Mouse (Mus musculus): ENCODE results near the gene Abr. TPM values are rescaled to one million over a fixed set of nuclear protein-coding genes. Genes with fewer than 3 reads are reported as not detected.

Gene Abr
- total RNA-seq (2021): 100 to 1,000 TPM; 439 to 452 TPM

- intact Hi-C loops (cut with DNase I): no loop called here
- peak; percentile 9 to 10 for DNase-seq (ENCODE audit: low spot score in 2 of 2)
Measured at GRCm38 (mm10) chr11:76622152-76622565, at the start of gene Abr. Gene Abr (minus strand): TSS chr11:76622314.

- intact Hi-C loops (cut with DNase I): no loop called here
- DNase-seq (ENCODE audit: low spot score in 2 of 2): no peak
Measured at GRCm38 (mm10) chr11:76667807-76668206, 45.7 kb upstream of the Abr start.

DNA sequence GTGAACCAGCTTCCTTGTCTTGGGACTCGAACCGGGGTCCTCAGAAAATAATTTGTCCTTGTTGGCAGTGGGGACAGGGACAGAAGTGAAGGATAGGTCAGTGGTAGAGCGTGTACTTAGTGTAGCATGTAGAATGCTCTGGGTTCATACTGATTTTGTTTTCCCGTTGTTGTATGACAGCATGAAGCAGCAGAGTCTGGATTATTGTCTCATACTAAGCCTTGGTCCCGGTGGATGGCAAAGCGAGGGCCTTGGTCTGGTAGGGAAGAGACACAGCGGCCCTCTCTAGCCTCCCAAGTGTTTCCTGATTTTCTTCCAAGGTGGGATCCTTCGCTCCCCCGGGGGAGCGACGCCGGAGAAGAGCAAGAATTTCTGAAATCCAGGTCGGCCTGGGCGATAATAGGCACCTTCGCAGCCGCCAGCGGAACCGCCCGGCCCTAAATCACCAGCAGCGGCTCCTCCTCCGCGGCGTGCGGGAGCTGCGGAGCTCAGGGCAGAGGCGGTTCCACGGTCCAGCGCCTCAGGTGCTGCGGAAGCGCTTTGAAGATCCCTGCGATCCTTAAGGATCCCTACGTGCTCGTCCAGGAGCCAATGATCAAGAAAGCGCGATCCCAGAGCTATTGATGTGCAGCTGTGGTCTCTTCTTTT lies 44.0 kb upstream of the Abr start:
- intact Hi-C loops (cut with DNase I): no loop called here
- DNase-seq (ENCODE audit: low spot score in 2 of 2): peak in 1 of 2 experiments; percentile 38

- DNase-seq (ENCODE audit: low spot score in 2 of 2): no peak
- intact Hi-C loops (cut with DNase I): no loop called here
Measured at GRCm38 (mm10) chr11:76661790-76662468, 39.8 kb upstream of the Abr start.

DNA sequence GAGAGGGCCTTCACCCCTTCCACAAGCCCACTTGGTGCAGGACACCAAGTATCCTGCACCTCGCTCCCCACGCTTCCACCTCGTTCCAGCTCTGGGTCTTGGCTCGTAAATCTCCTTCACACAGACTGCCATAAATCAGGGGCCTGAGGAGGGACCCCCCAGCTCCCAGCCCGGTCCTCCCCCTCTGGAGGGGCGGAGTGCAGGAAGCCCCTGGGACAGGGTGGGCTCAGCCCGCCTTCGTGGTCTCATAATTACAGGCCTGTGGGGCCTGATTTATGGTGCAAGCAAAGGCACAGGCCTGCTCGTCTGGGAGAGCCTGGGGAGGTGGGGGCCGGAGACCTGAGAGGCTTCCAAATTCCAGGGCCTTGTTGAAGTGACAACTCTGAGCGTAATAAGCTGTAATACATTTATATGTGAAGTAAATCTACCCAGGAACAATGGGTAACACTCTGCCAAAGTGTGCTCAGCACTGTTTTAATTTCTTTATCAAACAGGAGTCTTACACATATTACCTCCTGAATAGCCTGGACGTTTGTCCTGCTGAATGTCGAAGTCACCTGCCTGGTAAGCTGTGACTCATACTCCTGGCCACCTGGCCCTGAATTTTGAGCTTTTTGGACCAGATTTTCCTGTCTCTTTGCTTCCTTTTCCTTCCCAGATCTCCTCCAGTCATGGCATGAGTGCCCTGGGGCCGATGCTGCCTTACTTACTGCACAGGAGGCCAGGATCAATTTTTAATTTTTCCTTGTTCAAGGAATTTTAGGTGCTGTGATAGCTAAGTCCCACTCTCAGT lies 37.2 kb upstream of the Abr start:
- intact Hi-C loops (cut with DNase I): no loop called here
- DNase-seq (ENCODE audit: low spot score in 2 of 2): no peak

GRCm38 (mm10) chr11:76657450-76657970 lies 35.4 kb upstream of the Abr start:
- intact Hi-C loops (cut with DNase I): no loop called here
- DNase-seq (ENCODE audit: low spot score in 2 of 2): no peak

GRCm38 (mm10) chr11:76655106-76655505 lies 33.0 kb upstream of the Abr start:
- intact Hi-C loops (cut with DNase I): loop anchor here (1.0 kb wide), 1 partner anchor 108 kb away; the partner anchor contains the start of gene Gosr1
- DNase-seq (ENCODE audit: low spot score in 2 of 2): no peak

GRCm38 (mm10) chr11:76652838-76653334 lies 30.8 kb upstream of the Abr start:
- intact Hi-C loops (cut with DNase I): no loop called here
- DNase-seq (ENCODE audit: low spot score in 2 of 2): no peak

GRCm38 (mm10) chr11:76650862-76651560 lies 28.9 kb upstream of the Abr start:
- intact Hi-C loops (cut with DNase I): no loop called here
- no peak for DNase-seq (ENCODE audit: low spot score in 2 of 2)

GRCm38 (mm10) chr11:76647500-76647899 lies 25.4 kb upstream of the Abr start:
- peak; percentile 77 to 83 for DNase-seq (ENCODE audit: low spot score in 2 of 2)
- intact Hi-C loops (cut with DNase I): loop anchor here (2.0 to 10.0 kb wide), 4 partner anchors 73 to 191 kb away; no protein-coding TSS in a partner anchor

GRCm38 (mm10) chr11:76647062-76647461 lies 24.9 kb upstream of the Abr start:
- DNase-seq (ENCODE audit: low spot score in 2 of 2): no peak
- intact Hi-C loops (cut with DNase I): loop anchor here (2.0 to 10.0 kb wide), 4 partner anchors 72 to 190 kb away; no protein-coding TSS in a partner anchor

DNA sequence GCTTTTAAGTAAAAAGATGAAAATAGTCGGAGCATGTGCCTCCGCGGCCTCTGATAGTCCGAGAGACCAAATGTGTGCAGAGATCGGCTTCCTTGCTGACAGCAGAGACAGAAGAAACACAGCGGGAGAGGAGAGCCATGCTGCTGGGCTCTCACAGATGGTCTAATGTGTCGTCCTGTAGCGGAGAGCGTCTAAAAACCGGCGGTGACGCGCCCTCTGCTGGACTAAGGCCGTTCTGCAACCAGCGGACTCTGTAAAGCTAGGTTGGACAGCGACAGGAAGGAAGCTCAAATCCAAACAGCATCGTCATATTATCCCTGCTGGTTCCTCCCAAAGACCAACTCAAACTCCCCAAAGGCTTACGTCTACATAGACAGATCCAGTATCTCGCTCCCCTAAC lies 23.8 kb upstream of the Abr start:
- intact Hi-C loops (cut with DNase I): loop anchor here (1.0 to 10.0 kb wide), 5 partner anchors 71 to 189 kb away; no protein-coding TSS in a partner anchor
- DNase-seq (ENCODE audit: low spot score in 2 of 2): peak; percentile 89 to 91

DNA sequence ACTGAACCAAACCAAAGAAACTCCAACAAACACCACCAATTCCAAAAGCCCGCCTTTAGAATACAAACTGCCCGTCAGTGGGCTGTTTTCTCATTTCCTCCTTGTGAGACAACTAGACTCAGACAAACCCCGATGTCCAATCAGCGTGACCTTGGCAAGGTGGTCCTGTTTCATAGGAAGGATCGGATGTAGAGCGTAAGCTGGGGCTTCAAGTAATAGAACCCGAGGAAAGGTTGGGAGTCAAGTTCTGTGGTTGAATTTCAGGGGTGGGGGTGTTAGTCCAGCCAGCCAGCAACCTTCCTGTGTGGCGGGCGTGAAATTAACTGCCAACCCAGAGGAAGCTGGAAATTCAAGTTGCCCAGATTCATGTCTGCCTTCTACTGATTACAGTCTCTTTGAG lies 22.9 kb upstream of the Abr start:
- DNase-seq (ENCODE audit: low spot score in 2 of 2): no peak
- intact Hi-C loops (cut with DNase I): loop anchor here (5.0 to 10.0 kb wide), 3 partner anchors 70 to 138 kb away; no protein-coding TSS in a partner anchor

- intact Hi-C loops (cut with DNase I): loop anchor here (10.0 kb wide), 1 partner anchor 69 kb away; no protein-coding TSS in a partner anchor
- DNase-seq (ENCODE audit: low spot score in 2 of 2): no peak
Measured at GRCm38 (mm10) chr11:76644257-76644656, 22.1 kb upstream of the Abr start.

DNA sequence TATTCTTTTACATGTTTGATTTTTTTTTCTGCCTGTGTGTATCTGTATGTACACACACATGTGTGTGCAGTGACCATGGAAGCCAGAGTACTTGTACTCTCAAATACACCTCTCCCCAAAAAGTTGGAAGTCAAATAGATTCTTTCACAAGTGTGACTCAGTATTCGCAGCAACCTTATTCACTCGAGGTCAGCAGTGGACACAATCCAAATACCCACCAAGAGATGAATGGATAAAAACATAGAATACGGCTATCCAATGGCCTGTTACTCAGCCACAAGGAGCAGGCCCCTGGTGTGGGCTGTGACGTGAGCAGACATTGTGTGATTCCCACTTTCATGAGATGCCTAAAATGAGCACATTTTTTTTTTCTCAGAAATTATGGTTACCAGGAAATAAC lies 18.1 kb upstream of the Abr start:
- DNase-seq (ENCODE audit: low spot score in 2 of 2): no peak
- intact Hi-C loops (cut with DNase I): loop anchor here (10.0 kb wide), 1 partner anchor 65 kb away; no protein-coding TSS in a partner anchor

- intact Hi-C loops (cut with DNase I): no loop called here
- DNase-seq (ENCODE audit: low spot score in 2 of 2): no peak
Measured at GRCm38 (mm10) chr11:76639269-76639985, 17.3 kb upstream of the Abr start.

DNA sequence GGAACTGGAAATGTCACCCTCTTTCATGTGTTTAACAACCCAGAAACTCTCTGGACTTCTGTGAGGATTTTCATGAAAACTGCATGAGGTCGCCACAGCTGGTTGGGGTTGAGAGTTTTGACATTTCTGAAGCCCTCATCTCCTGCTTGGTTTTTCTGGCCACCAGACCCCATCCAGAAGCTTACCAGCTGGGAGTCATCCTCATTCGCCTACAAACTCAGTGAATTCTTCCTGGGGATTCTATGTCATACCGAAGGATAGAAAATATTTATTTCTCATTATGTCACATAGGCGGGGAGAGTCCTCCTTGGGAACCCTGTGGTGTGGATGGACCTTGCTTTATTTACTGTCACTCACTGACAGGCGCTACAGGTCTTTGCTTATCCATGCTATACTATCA lies 8.4 kb upstream of the Abr start:
- DNase-seq (ENCODE audit: low spot score in 2 of 2): no peak
- intact Hi-C loops (cut with DNase I): no loop called here

DNA sequence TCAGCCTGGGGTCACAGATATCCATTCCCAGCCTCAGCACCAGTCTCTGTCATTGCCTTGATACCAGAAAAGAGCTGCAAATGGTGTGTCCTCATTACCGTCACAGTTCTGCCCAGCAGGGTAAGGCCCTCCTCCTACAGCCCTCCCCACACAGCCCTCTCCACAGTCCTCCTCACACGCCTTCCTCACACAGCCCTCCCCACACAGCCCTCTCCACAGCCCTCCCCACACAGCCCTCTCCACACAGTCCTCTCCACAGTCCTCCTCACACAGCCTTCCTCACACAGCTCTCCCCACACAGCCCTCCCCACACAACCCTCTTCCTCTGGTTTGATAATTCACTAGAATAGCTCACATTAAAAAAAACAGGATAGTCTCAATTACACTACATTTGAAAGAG lies 7.9 kb upstream of the Abr start:
- intact Hi-C loops (cut with DNase I): no loop called here

More for the DNA sequence above, 7.9 kb upstream of the Abr start:
- DNase-seq (ENCODE audit: low spot score in 2 of 2): no peak
